Mouse (Mus musculus): ENCODE measurements around the gene Ikzf3.

- TF ChIP-seq CTCF (IDR thresholded peaks at IDR 0.05; ENCODE audit: extremely low read depth, insufficient read depth, insufficient read length, insufficient replicate concordance) (no peak), POLR2A (IDR thresholded peaks at IDR 0.05; ENCODE audit: low read depth, low read length) (no peak)
These were observed 49.2 kb upstream of the Ikzf3 start for GRCm38 (mm10) chr11:98595021-98595420.

Data from spleen, adult 2 months (tissue).